Mouse (Mus musculus) left cerebral cortex, postnatal 10 days (tissue): ENCODE results near the gene Mmp17. TPM values are rescaled to one million over a fixed set of nuclear protein-coding genes. Genes with fewer than 3 reads are reported as not detected.
"Not testable (repeated sequence)": the region's sequence is repeated elsewhere in the genome, so short reads cannot be mapped to it uniquely, and the experiment has no call there.

ENCODE experiments used
- DNase-seq, 2 experiments: peaks; one replicate each; pipeline ENCODE4 v3.0.0; 2021 to 2022; ENCODE audit warnings: low spot score in 2 of 2, mixed read lengths in 1 of 2; ENCODE audit errors: extremely low spot score in 1 of 2
- intact Hi-C: fragments of 180-260 bp; cut with DNase I; formaldehyde crosslinking; loops from one replicate; pipeline ENCODE4 v1.15.1; 2025
- total RNA-seq, 2 experiments: library from RNA; stranded (reverse); gene quantifications; 2 replicates each; pipeline ENCODE4 v1.2.3; 2021

Gene Mmp17
- total RNA-seq, 2 experiments from 2014 or later, result 62.2 to 62.9 TPM

GRCm38 (mm10) chr5:129584583-129585541 is 893 bp downstream of the Mmp17 start:
- peak in 1 of 2 experiments; percentile 62 for DNase-seq
- intact Hi-C loops, result loop anchor here (2.0 to 10.0 kb wide), 4 partner anchors 170 to 523 kb away; no protein-coding TSS in a partner anchor

GRCm38 (mm10) chr5:129586016-129586415 is 2.0 kb downstream of the Mmp17 start:
- intact Hi-C loops, result loop anchor here (5.0 to 10.0 kb wide), 2 partner anchors 171 to 524 kb away; no protein-coding TSS in a partner anchor
- DNase-seq, result peak; percentile 78 to 89

- DNase-seq, result no peak
- intact Hi-C loops, result loop anchor here (5.0 to 10.0 kb wide), 2 partner anchors 172 to 524 kb away; no protein-coding TSS in a partner anchor
Measured at GRCm38 (mm10) chr5:129586471-129586870, 2.5 kb downstream of the Mmp17 start.

- DNase-seq, result peak in 1 of 2 experiments; percentile 65
- intact Hi-C loops, result no loop called here
Measured at GRCm38 (mm10) chr5:129590915-129591314, 6.9 kb downstream of the Mmp17 start.

GRCm38 (mm10) chr5:129594116-129595114 is 10.4 kb downstream of the Mmp17 start:
- peak; percentile 83 to 88 for DNase-seq
- intact Hi-C loops, result loop anchor here (1.0 kb wide), 1 partner anchor 416 kb away; no protein-coding TSS in a partner anchor

- intact Hi-C loops, result no loop called here
- DNase-seq, result no peak
Measured at GRCm38 (mm10) chr5:129602071-129602487, 18.1 kb downstream of the Mmp17 start.

GRCm38 (mm10) chr5:129607476-129607875 is 23.5 kb downstream of the Mmp17 start:
- intact Hi-C loops, result no loop called here

GRCm38 (mm10) chr5:129611060-129611459 is 27.1 kb downstream of the Mmp17 start:
- peak; percentile 77 to 78 for DNase-seq
- intact Hi-C loops, result loop anchor here (5.0 kb wide), 2 partner anchors 61 to 116 kb away; partner anchors contain the start of genes Nipsnap2 and Zfp11

More at GRCm38 (mm10) chr5:129607476-129607875, 23.5 kb downstream of the Mmp17 start:
- no peak for DNase-seq

- DNase-seq, intact Hi-C loops: not testable (repeated sequence)
Measured at GRCm38 (mm10) chr5:129620600-129620999, 36.6 kb downstream of the Mmp17 start.

- DNase-seq, result no peak
- intact Hi-C loops, result no loop called here
Measured at GRCm38 (mm10) chr5:129621361-129621760, 37.4 kb downstream of the Mmp17 start.

GRCm38 (mm10) chr5:129626099-129626498 is 42.1 kb downstream of the Mmp17 start:
- intact Hi-C loops, result no loop called here
- DNase-seq, result no peak

GRCm38 (mm10) chr5:129626586-129626985 is 42.6 kb downstream of the Mmp17 start:
- DNase-seq, intact Hi-C loops: not testable (repeated sequence)

GRCm38 (mm10) chr5:129632270-129633250 is 48.6 kb downstream of the Mmp17 start:
- DNase-seq, intact Hi-C loops: not testable (repeated sequence)

- no peak for DNase-seq
- intact Hi-C loops, result no loop called here
Measured at GRCm38 (mm10) chr5:129650858-129651257, 66.9 kb downstream of the Mmp17 start.

- no peak for DNase-seq
- intact Hi-C loops, result no loop called here
Measured at GRCm38 (mm10) chr5:129657016-129657415, 73.0 kb downstream of the Mmp17 start.

GRCm38 (mm10) chr5:129657931-129658330 is 74.0 kb downstream of the Mmp17 start:
- no peak for DNase-seq
- intact Hi-C loops, result no loop called here
